Mouse (Mus musculus): Measurements from ENCODE around the gene Sell.

Sell gene

GRCm38 (mm10) chr1:164074606-164075140 lies 12.9 kb downstream of the Sell start:
- DNase-seq (ENCODE audit: low read depth, low spot score): no peak

GRCm38 (mm10) chr1:164075416-164075815 lies 13.6 kb downstream of the Sell start:
- no peak for DNase-seq (ENCODE audit: low read depth, low spot score)

DNA sequence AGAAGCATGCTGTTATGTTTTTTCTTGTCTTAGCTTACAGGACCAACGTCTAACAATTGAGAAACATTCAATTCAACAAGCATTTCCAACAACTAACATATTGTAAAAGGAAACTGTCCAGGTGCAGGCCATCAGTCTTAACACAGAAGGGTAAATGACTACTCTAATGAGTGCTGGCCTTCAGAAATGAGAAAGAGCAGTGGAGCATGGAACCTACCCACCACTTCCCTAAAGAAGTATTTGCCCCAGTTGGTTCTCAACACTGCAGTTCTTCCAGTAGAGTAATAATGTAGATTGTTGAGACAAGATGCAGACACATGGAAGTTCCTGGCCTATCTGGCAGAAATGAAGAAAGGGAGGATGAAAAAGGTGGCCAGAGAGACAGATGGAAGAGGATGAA lies 14.7 kb downstream of the Sell start:
- no peak for DNase-seq (ENCODE audit: low read depth, low spot score)

- DNase-seq (ENCODE audit: low read depth, low spot score): no peak
These were observed 15.2 kb downstream of the Sell start for GRCm38 (mm10) chr1:164077031-164077430.

- DNase-seq (ENCODE audit: low read depth, low spot score): no peak
These were observed 16.6 kb downstream of the Sell start for GRCm38 (mm10) chr1:164078323-164078741.

DNA sequence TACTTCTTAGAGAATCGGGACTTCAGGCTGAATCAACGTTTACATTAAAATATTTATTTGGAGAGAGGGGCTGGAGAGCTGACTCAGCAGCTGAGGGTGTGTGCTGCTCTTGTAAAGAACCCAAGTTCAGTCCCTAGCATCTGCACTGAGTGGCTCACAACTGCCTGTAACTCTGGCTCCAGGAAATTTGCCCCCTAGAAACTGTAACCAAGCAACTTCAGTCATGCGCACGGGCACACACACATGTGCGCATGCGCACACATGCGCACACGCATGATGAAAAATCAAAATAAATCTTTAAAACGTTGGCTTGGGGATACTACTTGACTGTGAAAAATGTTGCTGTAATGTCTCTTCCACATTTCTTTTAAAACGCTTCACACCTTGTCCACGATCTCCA lies 17.3 kb downstream of the Sell start:
- no peak for DNase-seq (ENCODE audit: low read depth, low spot score)

DNA sequence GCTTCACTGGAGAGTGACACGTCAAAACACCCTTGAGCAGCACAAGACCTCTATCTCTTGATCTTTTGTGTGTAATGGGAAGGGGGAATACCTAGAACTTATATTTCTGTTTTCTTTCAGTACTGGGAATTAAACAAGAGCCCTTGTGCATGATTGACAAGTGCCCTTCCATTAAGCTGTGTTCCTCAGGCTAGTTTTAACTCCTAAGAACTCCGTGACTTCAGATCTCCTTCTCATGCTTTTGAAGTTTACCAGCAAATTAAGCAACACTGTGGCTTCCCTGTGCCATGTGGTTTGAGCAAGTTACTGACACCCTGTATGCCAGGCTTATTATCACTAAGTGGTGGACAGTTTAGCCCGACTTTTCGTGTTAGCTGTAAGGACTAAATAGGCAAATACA lies 21.3 kb downstream of the Sell start:
- no peak for DNase-seq (ENCODE audit: low read depth, low spot score)

DNA sequence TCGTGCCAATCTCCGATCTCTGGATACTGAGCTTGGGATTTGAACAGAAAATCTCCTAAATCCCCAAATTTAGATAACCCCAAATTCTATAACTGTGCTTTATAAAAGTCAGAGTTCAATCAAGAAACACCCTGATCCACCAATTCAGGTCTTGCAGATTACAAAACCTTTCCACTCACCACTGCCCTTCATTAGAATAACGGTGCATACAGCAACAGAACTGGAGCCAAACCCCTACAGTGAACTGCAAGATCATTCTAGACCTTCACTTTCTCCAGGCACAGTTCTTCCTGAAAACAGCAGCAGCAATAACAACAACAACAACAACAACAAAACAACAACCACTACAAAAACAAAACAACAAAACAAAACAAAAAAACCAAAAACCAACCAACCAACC lies 25.0 kb downstream of the Sell start:
- DNase-seq (ENCODE audit: low read depth, low spot score): no peak

- no peak for DNase-seq (ENCODE audit: low read depth, low spot score)
These were observed 26.1 kb downstream of the Sell start for GRCm38 (mm10) chr1:164087872-164088271.

DNA sequence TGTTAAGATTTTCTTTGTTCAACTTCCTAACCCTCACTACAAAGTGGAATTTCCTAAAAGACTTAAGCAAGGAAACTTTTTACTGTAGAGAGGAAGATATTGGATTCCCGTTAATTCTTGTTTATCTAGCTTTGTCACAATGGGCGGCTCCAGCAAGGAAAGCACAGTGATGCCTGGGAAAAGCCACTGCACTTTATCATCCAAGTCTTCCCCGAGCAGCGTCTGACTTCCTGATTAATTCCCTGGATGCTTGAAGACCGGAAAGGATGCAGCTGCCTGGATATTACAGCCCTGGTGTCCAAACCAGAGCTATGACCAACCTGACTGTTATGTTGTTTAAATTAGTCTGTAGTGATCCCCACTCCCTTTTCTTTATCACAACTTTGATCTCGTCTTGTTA lies 35.0 kb downstream of the Sell start:
- no peak for DNase-seq (ENCODE audit: low read depth, low spot score)

GRCm38 (mm10) chr1:164097911-164098310 lies 36.1 kb downstream of the Sell start:
- DNase-seq (ENCODE audit: low read depth, low spot score): no peak

- no peak for DNase-seq (ENCODE audit: low read depth, low spot score)
These were observed 36.6 kb downstream of the Sell start for GRCm38 (mm10) chr1:164098372-164098771.

DNA sequence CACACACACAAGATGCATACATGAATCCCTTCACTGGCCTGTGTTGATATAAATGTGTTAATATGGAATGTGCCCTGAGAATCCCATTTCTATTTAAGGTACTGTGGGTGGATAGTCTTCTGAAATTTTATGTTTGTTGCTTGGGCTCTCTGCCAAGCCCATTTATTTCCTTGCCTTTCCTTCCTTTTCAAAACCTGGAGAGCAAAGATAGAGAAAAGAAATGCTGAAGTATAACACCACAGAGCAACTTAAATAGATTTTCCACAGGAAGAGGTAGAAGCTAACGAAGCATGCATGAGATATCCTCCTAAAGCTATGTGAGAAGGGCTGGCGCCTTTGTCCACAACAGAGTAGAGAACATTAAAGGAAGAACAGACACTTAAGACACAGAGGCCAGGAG lies 48.0 kb downstream of the Sell start:
- no peak for DNase-seq (ENCODE audit: low read depth, low spot score)

DNA sequence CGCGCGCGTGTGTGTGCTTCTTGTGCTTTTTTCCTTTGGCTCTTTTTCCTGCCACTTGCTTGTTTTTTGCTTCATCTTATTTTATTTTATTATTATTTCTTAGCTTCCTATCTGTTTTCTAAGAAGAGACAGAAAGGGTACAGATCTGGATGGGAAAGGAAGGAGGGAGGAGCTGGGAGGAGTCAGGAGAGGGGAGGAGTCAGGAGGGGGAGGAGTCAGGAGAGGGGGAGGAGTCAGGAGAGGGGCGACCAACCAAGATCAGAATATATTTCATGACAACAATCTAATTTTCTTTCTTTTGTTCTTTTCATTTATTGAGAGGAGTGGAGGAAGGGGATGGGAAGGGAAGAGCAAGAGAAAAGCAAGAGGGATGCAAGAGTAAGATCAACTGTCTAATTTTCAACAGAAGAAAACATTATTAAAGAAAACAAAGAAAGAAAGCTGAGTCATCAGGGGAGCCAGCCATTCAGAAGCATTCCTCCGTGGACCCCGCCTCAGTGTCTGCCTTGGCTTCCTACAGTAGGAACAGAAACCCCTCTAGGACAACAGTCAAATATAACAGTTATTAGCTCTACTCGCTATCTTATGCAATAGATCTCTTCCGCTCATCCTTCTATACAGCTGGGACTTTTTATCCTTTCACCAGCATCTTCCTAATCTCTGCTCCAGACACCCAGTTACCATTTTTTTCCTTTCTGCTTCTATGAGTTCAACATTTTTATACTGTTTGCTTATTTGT lies 49.0 kb downstream of the Sell start:
- DNase-seq (ENCODE audit: low read depth, low spot score): no peak

GRCm38 (mm10) chr1:164114280-164114679 lies 52.5 kb downstream of the Sell start:
- no peak for DNase-seq (ENCODE audit: low read depth, low spot score)

DNA sequence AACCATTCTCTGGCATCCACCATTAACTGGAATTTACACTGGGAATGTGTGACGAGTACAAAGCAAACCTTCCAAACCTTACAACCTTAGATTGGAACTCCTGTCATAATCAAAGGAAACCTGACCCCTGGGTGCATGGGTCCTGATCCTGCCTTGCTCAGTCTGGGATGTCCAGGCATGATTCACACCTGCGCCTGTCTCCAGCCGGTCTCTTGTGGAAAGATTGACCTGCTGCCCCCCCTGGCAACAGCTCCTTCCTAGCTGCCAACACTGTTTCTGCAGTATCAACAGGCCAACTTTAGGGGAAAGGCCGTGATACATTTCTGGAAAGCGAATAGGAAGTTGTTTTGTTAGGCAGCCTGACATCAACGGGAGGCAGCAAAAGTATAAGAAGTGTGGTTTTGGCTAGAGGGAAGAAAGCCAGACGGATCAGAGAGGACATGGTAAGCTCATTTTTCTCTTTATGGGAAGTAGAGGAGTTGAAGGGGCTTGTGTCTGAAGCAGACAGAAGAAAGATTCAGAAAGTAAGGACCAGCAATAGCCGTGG lies 53.2 kb downstream of the Sell start, which contains the start of gene Selp:
TSS of gene Selp (plus strand) at position 318 of the 547 bp plus-strand sequence.
- DNase-seq (ENCODE audit: low read depth, low spot score): no peak

- DNase-seq (ENCODE audit: low read depth, low spot score): no peak
These were observed 53.9 kb downstream of the Sell start for GRCm38 (mm10) chr1:164115647-164116046.

GRCm38 (mm10) chr1:164117869-164118268 lies 56.1 kb downstream of the Sell start:
- DNase-seq (ENCODE audit: low read depth, low spot score): no peak

- no peak for DNase-seq (ENCODE audit: low read depth, low spot score)
These were observed 58.4 kb downstream of the Sell start for GRCm38 (mm10) chr1:164119892-164120776.

GRCm38 (mm10) chr1:164120777-164121158 lies 59.0 kb downstream of the Sell start:
- DNase-seq (ENCODE audit: low read depth, low spot score): no peak

DNA sequence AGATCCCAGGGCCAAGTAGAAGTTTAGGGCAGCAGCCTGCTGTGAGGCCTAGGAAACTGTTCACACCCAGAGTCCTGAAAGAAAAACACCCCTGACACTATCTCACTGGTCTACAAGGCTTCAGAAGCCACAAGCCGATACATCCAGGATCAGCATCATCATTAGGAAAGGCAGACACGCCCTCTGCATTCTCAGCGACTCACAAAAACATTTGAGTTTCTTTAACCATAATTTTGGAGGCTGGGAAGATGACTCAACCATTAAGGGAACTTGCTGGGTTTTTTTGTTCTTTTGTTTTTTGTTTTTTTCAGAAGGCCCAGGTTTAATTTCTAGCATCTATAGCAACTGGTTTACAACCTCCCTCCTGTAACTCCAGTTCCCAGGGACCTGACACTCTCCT lies 62.1 kb downstream of the Sell start:
- DNase-seq (ENCODE audit: low read depth, low spot score): no peak

DNA sequence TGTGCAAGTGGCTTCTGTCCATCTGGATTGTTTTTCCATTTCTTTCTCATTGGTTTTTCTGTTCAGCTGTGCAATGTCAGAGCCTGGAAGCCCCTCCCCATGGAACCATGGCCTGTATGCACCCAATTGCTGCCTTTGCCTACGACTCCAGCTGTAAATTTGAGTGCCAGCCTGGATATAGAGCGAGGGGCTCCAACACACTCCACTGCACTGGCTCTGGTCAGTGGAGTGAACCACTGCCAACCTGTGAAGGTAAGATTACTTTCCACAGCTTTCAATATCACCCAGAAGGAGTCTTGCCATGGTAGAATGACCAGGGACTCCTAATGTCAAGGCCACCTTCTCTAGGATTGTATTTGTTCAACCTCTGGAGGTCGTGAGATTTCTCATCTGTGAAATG lies 68.2 kb downstream of the Sell start:
- no peak for DNase-seq (ENCODE audit: low read depth, low spot score)
